Mouse (Mus musculus): Measurements from ENCODE around the gene Prx. TPM values are rescaled to one million over a fixed set of nuclear protein-coding genes. Genes with fewer than 3 reads are reported as not detected.

Gene Prx
- polyA plus RNA-seq, 1 experiment from 2014 or later, result 1.5 TPM

DNA sequence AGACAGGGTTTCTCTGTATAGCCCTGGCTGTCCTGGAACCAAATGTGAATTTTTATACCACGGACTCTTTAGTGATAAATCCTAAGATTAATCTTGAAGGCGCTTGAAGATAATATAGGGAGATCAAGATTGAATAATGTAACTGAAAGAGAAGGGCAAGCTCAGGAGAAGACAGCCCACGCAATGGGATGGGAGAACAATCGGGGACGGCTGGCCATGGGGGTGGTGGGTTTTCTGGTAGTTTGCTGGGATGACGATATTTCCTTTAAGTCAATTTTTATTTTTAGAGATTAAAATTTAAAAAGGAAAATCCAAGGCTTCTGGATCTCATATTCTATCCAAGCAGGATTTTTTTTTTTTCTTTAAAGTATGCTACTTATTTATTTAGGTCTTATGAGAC lies 43.9 kb downstream of the Prx start:
- H3K4me2 ChIP-seq, result peak overlapping the region; percentile 77
- H3K27ac ChIP-seq, result no peak overlapping the region

DNA sequence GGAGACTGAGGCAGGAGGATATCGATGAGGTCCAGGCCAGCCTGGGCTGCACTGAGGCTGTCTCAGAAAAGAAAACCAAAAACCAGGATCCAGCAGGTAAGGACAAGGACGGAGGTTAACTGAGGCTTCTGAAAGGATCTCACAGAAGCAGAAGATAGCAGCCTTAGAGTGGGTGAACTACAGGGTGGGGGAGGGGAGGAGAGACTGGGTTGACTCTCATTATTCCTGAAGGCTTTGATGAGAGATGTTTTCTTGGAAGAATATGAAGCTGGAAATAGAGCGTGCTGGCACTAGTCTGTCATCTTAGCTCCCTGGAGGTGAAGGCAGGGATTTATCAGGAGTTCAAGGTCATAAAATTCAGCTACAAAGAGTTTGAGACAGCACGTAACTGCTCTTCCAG lies 44.7 kb downstream of the Prx start:
- no peak for ATAC-seq
- H3K9ac ChIP-seq, result no peak overlapping the region
- peaks cover 19% of the 10 kb centered on the region for H3K36me3 ChIP-seq (ENCODE audit: poor library complexity, severe bottlenecking)
- H3K4me3 ChIP-seq, result no peak overlapping the region
- H3K27ac ChIP-seq, result no peak overlapping the region
- no peak overlapping the region for H3K4me2 ChIP-seq
- peaks cover 16% of the 10 kb centered on the region for H3K4me1 ChIP-seq
- no peaks in the 10 kb centered on the region for H3K27me3 ChIP-seq
- WGBS, result 93% methylated on average over 4 of the region's 4 CpGs
- H3K9me3 ChIP-seq (replicated peaks), result no peaks in the 10 kb centered on the region

More for the DNA sequence above, 43.9 kb downstream of the Prx start:
- ATAC-seq, result peak; percentile 9; the same call in 1 of the 2 replicates
- H3K9me3 ChIP-seq (replicated peaks), result no peaks in the 10 kb centered on the region
- no peaks in the 10 kb centered on the region for H3K27me3 ChIP-seq
- peak overlapping the region; percentile 48 for H3K4me3 ChIP-seq
- H3K9ac ChIP-seq, result peak overlapping the region; percentile 71
- H3K4me1 ChIP-seq, result peaks cover 16% of the 10 kb centered on the region
- WGBS, result 58% methylated on average over 6 of the region's 6 CpGs
- peaks cover 24% of the 10 kb centered on the region for H3K36me3 ChIP-seq (ENCODE audit: poor library complexity, severe bottlenecking)

DNA sequence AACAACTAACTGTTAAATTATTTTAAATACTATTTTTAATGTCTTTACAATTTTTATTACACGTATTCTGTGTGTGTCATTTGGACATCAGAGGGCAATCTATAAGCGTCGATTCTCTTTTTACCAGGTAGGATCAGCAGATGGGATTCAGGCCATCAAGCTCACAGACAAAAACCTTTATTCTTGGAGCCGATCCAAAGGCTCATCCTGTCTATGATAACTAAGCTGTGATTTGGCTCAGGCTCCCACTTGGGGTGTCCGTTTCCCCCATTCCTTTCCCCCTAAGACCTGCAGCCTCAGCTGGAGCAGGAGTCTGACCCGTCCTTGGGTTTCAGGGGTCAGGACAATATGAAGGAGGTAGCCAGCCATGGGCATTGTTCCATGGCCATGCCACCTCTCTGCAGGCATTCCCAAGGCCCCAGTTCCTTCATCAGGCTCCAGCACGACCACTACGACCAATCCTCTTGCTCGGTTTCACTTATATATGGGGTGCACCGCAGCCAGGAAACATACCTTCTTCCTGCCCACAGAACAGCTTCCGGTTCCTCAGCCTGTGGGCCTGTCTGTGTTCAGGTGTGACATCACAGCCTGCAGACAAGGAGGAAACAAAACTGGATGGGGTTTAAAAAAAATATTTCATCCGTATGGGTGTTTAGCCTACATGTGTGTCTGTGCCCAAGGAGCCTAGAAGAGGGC lies 45.7 kb downstream of the Prx start:
- H3K4me1 ChIP-seq, result peaks cover 16% of the 10 kb centered on the region
- no peak for ATAC-seq
- no peak overlapping the region for H3K4me2 ChIP-seq
- no peak overlapping the region for H3K27ac ChIP-seq
- no peaks in the 10 kb centered on the region for H3K9me3 ChIP-seq (replicated peaks)
- WGBS, result 89% methylated on average over 12 of the region's 12 CpGs
- no peak overlapping the region for H3K9ac ChIP-seq
- H3K4me3 ChIP-seq, result no peak overlapping the region
- no peaks in the 10 kb centered on the region for H3K27me3 ChIP-seq
- 0 out of 2 replicates have a peak, but pooled peaks cover 9% of the 10 kb centered on the region for H3K36me3 ChIP-seq (ENCODE audit: poor library complexity, severe bottlenecking)

DNA sequence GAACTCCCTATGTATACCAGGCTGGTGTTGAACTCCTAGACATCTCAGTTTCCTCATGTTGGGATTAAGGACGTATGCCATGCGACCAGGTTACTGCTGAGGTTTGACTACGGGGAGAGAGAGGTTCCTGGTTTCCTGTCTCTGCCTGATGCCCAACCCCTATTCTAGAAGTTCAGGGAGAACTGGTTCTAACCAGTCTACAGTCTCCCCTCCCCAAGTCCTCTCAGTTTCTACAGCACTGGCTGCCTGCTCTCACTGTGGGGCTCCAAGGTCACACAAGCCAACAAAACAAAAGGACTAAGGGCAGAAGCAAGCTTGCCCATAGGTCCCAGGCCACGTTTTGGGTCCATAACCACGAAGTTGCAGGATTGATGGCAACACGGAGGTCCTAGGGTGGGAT lies 50.5 kb downstream of the Prx start:
- no peak overlapping the region for H3K4me2 ChIP-seq
- no peak overlapping the region for H3K9ac ChIP-seq
- H3K4me3 ChIP-seq, result no peak overlapping the region
- H3K27ac ChIP-seq, result no peak overlapping the region
- no peaks in the 10 kb centered on the region for H3K27me3 ChIP-seq
- H3K36me3 ChIP-seq (ENCODE audit: poor library complexity, severe bottlenecking), result no peaks in the 10 kb centered on the region
- no peak for ATAC-seq
- H3K4me1 ChIP-seq, result peaks cover 21% of the 10 kb centered on the region
- WGBS, result 84% methylated on average over 6 of the region's 6 CpGs
- no peaks in the 10 kb centered on the region for H3K9me3 ChIP-seq (replicated peaks)

DNA sequence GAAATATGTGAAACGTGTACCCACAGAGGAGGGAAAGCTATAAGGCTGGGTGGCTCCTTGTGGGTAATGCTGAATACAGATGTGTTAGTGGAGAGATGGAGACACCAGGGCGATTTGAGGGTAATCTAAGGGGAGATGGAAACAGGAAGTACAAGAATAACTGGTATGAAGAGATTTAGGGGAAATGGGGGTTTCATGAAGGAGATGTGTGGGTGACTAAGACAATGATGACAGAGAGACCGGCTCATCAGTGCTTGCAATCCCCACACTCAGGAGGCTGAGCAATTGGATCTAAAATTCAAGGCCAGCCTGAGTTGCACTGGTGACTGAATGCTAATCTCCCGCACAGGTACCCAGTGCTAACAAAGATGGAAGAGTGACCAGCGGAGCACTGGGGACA lies 52.9 kb downstream of the Prx start:
- ATAC-seq, result no peak
- Histone ChIP-seq H3K9ac (peak overlapping the region; percentile 80; the same call in 1 of the 2 replicates), H3K36me3 (ENCODE audit: poor library complexity, severe bottlenecking) (peaks cover 14% of the 10 kb centered on the region), H3K4me2 (peak overlapping the region; percentile 86), H3K27ac (no peak overlapping the region), H3K4me3 (peak overlapping the region; percentile 81), H3K27me3 (no peaks in the 10 kb centered on the region), H3K4me1 (peaks cover 25% of the 10 kb centered on the region), H3K9me3 (replicated peaks) (no peaks in the 10 kb centered on the region)
- WGBS, result 58% methylated on average over 5 of the region's 5 CpGs

DNA sequence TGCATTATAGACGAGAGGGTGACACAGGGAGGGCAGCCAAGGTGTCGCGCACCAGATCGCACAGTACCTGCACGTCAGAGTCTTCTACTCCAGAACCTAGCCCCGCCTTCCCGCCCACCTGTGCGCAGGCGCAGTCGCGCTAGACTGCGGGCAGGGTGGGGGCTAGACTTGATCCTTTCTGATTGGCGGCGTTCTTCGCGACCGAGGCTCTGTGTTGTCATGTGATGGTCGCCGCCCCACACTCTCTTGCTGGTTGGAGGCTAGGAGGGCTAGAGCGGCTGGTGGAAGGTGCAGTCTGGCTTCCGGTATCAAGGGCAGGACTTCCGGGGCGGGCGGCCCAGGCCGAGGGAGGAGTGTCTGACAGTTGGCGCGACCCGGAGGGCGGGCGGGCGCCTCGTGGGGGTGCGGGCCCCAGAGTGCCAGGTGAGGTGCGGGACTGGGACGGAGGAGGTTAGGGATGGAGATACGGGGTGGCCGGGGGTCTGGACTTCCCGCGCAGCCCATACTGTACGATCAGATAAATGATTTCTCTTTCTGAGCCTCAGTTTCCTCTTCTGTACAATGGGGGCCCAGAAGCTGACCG lies 53.9 kb downstream of the Prx start, which contains the start of the genes Pld3 and 2310022A10Rik:
TSS of gene Pld3 (minus strand) at position 288 of the 583 bp plus-strand sequence.
TSS of gene 2310022A10Rik (plus strand) at position 303 of the 583 bp plus-strand sequence.
- Histone ChIP-seq H3K4me2 (peak within 1 kb of the TSS; percentile 86), H3K36me3 (ENCODE audit: poor library complexity, severe bottlenecking) (peaks cover 14% of the 10 kb centered on the region), H3K4me1 (peaks cover 25% of the 10 kb centered on the region), H3K9ac (peak within 1 kb of the TSS; percentile 80), H3K27me3 (no peaks in the 10 kb centered on the region), H3K4me3 (peak within 1 kb of the TSS; percentile 81), H3K27ac (no peak within 1 kb of the TSS), H3K9me3 (replicated peaks) (no peaks in the 10 kb centered on the region)
- peak; percentile 100 for ATAC-seq
- under 1% methylated on average over 41 of the region's 41 CpGs for WGBS

DNA sequence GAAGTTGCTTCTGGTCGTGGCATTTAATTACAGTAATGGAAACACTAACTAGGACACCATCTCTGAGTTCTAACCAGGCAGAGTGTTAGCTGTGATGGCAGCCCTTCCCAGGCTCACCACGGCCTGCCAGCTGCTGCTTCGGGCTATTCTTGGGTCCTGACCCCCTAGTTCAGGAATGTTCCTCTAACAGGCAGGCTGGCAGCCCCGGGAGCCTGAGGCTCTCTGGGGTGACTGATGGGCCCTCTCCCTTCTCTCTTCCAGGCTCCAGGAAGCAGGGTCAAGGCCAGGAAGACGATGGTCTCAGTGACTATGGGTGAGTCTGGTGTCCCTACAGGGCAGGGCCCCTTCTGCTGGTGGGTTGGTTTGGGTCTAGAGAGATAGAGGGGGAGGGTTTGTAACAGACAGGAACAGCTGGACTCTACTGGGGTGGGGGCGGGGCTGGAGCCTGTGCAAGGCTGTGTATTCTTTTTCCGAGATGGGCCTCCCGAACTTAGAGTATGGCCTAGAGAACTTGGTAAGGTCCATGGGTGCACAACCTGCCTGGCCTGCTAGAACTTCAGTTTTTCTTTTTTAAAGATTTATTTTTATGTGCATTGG lies 61.3 kb downstream of the Prx start:
- WGBS, result 81% methylated on average over 8 of the region's 8 CpGs

DNA sequence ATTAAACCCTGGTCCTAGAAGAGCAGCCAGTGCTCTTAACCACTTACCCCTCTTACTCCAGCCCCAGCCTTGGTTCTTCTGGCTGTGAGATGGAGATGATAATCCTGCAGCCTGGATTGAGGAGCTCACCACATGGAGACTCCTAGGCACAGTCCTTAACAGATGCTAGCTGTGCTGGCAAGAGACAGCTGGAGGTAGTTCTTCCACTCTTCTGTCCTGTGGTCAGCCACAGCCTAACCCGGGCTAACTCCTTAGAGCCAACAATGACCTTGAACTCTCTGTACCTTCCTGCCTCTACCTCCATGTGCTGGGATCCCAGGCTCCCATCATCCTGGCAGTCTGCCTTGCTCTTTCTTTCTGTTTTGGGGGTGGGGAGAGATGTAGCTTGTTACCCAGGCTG lies 61.9 kb downstream of the Prx start:
- Histone ChIP-seq H3K9ac (no peak overlapping the region), H3K27me3 (no peaks in the 10 kb centered on the region), H3K9me3 (replicated peaks) (no peaks in the 10 kb centered on the region), H3K4me3 (no peak overlapping the region), H3K4me2 (no peak overlapping the region), H3K27ac (no peak overlapping the region), H3K4me1 (no peaks in the 10 kb centered on the region), H3K36me3 (ENCODE audit: poor library complexity, severe bottlenecking) (peaks cover 73% of the 10 kb centered on the region)
- ATAC-seq, result no peak
- 100% methylated on average over 1 of the region's 1 CpGs for WGBS

More for the DNA sequence above, 61.3 kb downstream of the Prx start:
- Histone ChIP-seq H3K27me3 (no peaks in the 10 kb centered on the region), H3K27ac (no peak overlapping the region), H3K4me2 (no peak overlapping the region), H3K9me3 (replicated peaks) (no peaks in the 10 kb centered on the region), H3K36me3 (ENCODE audit: poor library complexity, severe bottlenecking) (peaks cover 72% of the 10 kb centered on the region), H3K4me1 (no peaks in the 10 kb centered on the region), H3K9ac (no peak overlapping the region), H3K4me3 (no peak overlapping the region)
- ATAC-seq, result no peak

Other genes with a start within 250 kb of the Prx start
- gene Numbl, start 240.9 kb upstream of the Prx start, polyA plus RNA-seq (2015; fragmentation: Nextera tagmentation; extraction: Ambion mirVana), result 31.1 and 32.3 TPM in 2 replicates
- gene Ltbp4, start 161.6 kb upstream of the Prx start, polyA plus RNA-seq (2015; fragmentation: Nextera tagmentation; extraction: Ambion mirVana), result 10.5 and 13.4 TPM in 2 replicates
- 85.4 and 89.3 TPM in 2 replicates for gene Shkbp1, start 143.3 kb upstream of the Prx start, polyA plus RNA-seq (2015; fragmentation: Nextera tagmentation; extraction: Ambion mirVana)
- 0.62 TPM in 1 of 2 replicates, not detected in the other for gene Gm20479, start 141.9 kb upstream of the Prx start, polyA plus RNA-seq (2015; fragmentation: Nextera tagmentation; extraction: Ambion mirVana)
- 0.43 and 0.71 TPM in 2 replicates for gene Sptbn4, start 51.6 kb upstream of the Prx start, polyA plus RNA-seq (2015; fragmentation: Nextera tagmentation; extraction: Ambion mirVana)
- gene Blvrb, start 51.3 kb upstream of the Prx start, polyA plus RNA-seq (2015; fragmentation: Nextera tagmentation; extraction: Ambion mirVana), result 16.8 and 17.3 TPM in 2 replicates
- 18.8 and 19.2 TPM in 2 replicates for gene Sertad3, start 25.6 kb upstream of the Prx start, polyA plus RNA-seq (2015; fragmentation: Nextera tagmentation; extraction: Ambion mirVana)
- gene Sertad1, start 12.4 kb upstream of the Prx start, polyA plus RNA-seq (2015; fragmentation: Nextera tagmentation; extraction: Ambion mirVana), result 8.5 and 8.7 TPM in 2 replicates
- gene Hipk4, start 23.9 kb downstream of the Prx start, polyA plus RNA-seq (2015; fragmentation: Nextera tagmentation; extraction: Ambion mirVana), result 0.50 and 0.56 TPM in 2 replicates
- gene Pld3, start 53.9 kb downstream of the Prx start, polyA plus RNA-seq (2015; fragmentation: Nextera tagmentation; extraction: Ambion mirVana), result 68.2 and 72.8 TPM in 2 replicates
- 35.1 and 36.5 TPM in 2 replicates for gene 2310022A10Rik, start 53.9 kb downstream of the Prx start, polyA plus RNA-seq (2015; fragmentation: Nextera tagmentation; extraction: Ambion mirVana)
- 75.2 and 82.2 TPM in 2 replicates for gene Akt2, start 92.2 kb downstream of the Prx start, polyA plus RNA-seq (2015; fragmentation: Nextera tagmentation; extraction: Ambion mirVana)
- gene Ttc9b, start 154.6 kb downstream of the Prx start, polyA plus RNA-seq (2015; fragmentation: Nextera tagmentation; extraction: Ambion mirVana), result 37.3 and 42.7 TPM in 2 replicates
- gene Map3k10, start 175.3 kb downstream of the Prx start, polyA plus RNA-seq (2015; fragmentation: Nextera tagmentation; extraction: Ambion mirVana), result 9.0 TPM in 2 replicates
- 10.8 and 12.3 TPM in 2 replicates for gene Zfp607b, start 190.0 kb downstream of the Prx start, polyA plus RNA-seq (2015; fragmentation: Nextera tagmentation; extraction: Ambion mirVana)
- gene Zfp60, start 232.1 kb downstream of the Prx start, polyA plus RNA-seq (2015; fragmentation: Nextera tagmentation; extraction: Ambion mirVana), result 116 and 129 TPM in 2 replicates

Data from forebrain, embryonic 13.5 days (tissue).